Mouse (Mus musculus): ENCODE measurements around the gene Asz1. TPM values are rescaled to one million over a fixed set of nuclear protein-coding genes. Genes with fewer than 3 reads are reported as not detected.

The Asz1 gene
- polyA plus RNA-seq, 1 experiment from 2014 or later: not detected

DNA sequence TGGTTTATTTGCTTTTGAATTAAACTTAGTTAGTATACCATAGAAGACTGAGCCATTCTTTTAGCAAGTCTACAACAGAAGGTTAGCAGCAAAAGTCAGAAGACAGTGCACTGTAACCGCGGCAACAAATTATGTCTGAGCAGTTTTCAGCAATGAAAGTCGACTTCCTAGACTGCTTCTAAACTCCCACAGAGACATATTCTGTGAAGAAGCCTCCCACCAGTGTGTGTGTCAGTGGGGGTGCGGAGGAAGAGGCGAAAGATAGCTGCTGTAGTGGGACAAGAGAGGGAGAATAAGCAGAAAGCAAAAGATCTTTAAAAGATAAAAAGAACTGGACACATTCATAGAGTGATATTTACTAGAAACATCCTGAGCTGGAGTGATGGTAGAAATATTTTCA lies 57.2 kb downstream of the Asz1 start:
- WGBS (ENCODE audit: insufficient replicate concordance): 59% methylated on average over 5 of the region's 5 CpGs
- H3K27ac ChIP-seq: no peak overlapping the region
- ATAC-seq: no peak
- no peaks in the 10 kb centered on the region for H3K9me3 ChIP-seq (replicated peaks)
- no peak overlapping the region for H3K4me3 ChIP-seq
- H3K4me2 ChIP-seq: no peak overlapping the region
- H3K9ac ChIP-seq: no peak overlapping the region
- no peaks in the 10 kb centered on the region for H3K27me3 ChIP-seq (replicated peaks)
- H3K4me1 ChIP-seq: no peaks in the 10 kb centered on the region
- no peaks in the 10 kb centered on the region for H3K36me3 ChIP-seq

- H3K27me3 ChIP-seq (replicated peaks): no peaks in the 10 kb centered on the region
- no peak for ATAC-seq
- no peak overlapping the region for H3K4me3 ChIP-seq
- H3K36me3 ChIP-seq: no peaks in the 10 kb centered on the region
- H3K9me3 ChIP-seq (replicated peaks): no peaks in the 10 kb centered on the region
- no peak overlapping the region for H3K27ac ChIP-seq
- no peak overlapping the region for H3K9ac ChIP-seq
- 72% methylated on average over 4 of the region's 4 CpGs for WGBS (ENCODE audit: insufficient replicate concordance)
- H3K4me2 ChIP-seq: no peak overlapping the region
- no peaks in the 10 kb centered on the region for H3K4me1 ChIP-seq
Observed at GRCm38 (mm10) chr6:18044299-18044698, 64.6 kb downstream of the Asz1 start.

DNA sequence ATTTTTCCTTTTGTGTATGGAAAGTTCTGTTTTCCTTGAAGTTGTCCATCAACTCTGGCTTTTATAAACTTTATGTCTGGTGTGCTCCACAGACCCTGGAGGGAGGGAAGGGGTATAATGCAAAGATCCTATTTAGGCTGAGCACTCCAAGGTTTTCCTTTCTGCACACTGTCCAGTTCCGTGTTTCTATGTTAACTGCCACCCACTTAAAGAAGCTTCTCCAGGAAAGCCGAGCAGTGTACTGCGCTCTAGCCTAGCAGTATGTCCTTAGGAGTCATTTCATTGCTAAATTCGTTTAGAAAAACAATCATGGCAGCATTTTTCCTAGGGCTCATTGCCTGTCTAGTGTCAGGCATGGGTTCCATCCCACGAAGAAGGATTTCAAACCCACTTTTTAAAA lies 65.7 kb downstream of the Asz1 start:
- Histone ChIP-seq H3K9me3 (replicated peaks) (no peaks in the 10 kb centered on the region), H3K4me2 (no peak overlapping the region), H3K4me3 (no peak overlapping the region), H3K27me3 (replicated peaks) (no peaks in the 10 kb centered on the region), H3K9ac (no peak overlapping the region), H3K27ac (no peak overlapping the region), H3K4me1 (no peaks in the 10 kb centered on the region), H3K36me3 (no peaks in the 10 kb centered on the region)
- 58% methylated on average over 5 of the region's 5 CpGs for WGBS (ENCODE audit: insufficient replicate concordance)
- no peak for ATAC-seq

- H3K4me1 ChIP-seq: peaks cover 23% of the 10 kb centered on the region
- peak overlapping the region; percentile 67 for H3K4me2 ChIP-seq
- H3K27ac ChIP-seq: no peak overlapping the region
- 25% methylated on average over 6 of the region's 6 CpGs for WGBS (ENCODE audit: insufficient replicate concordance)
- H3K27me3 ChIP-seq (replicated peaks): peaks cover 69% of the 10 kb centered on the region
- H3K9me3 ChIP-seq (replicated peaks): no peaks in the 10 kb centered on the region
- H3K4me3 ChIP-seq: 0 out of 2 replicates have a peak overlapping the region, but pooled peaks have one; percentile 40
- H3K9ac ChIP-seq: no peak overlapping the region
- H3K36me3 ChIP-seq: no peaks in the 10 kb centered on the region
- no peak for ATAC-seq
Observed at GRCm38 (mm10) chr6:18032271-18032670, 76.6 kb downstream of the Asz1 start.

DNA sequence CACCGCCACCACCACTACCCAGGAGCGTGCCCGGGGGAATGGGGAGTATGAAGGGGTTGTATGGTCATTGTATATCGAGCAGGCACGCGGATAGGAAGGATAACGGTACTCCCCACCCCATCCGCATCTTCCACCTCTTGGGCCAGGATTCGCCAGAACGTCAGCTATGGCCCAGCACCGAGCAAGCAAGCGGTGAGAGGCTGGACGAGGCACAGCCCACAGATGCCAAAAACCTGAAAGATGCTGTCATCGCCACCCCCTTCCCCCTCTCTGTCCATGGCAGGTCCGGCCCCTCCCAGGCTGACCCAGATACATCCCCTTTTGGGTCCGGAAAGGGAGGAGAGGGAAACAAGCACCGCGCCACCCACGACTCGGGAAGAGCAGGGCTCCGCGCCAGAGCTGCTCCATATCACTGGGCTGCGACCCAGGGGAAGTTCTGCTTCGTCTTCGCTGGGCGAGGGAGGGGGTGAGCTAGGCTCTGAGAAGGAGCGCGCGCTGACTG lies 77.3 kb downstream of the Asz1 start:
- Histone ChIP-seq H3K4me1 (peaks cover 23% of the 10 kb centered on the region), H3K36me3 (no peaks in the 10 kb centered on the region), H3K9ac (no peak overlapping the region), H3K4me3 (peak overlapping the region; percentile 40), H3K27ac (no peak overlapping the region), H3K4me2 (peak overlapping the region; percentile 67), H3K27me3 (replicated peaks) (peaks cover 71% of the 10 kb centered on the region), H3K9me3 (replicated peaks) (no peaks in the 10 kb centered on the region)
- 1% methylated on average over 28 of the region's 29 CpGs for WGBS (ENCODE audit: insufficient replicate concordance)
- peak; percentile 9 for ATAC-seq

GRCm38 (mm10) chr6:18030868-18031508 lies 77.9 kb downstream of the Asz1 start:
- Histone ChIP-seq H3K9me3 (replicated peaks) (no peaks in the 10 kb centered on the region), H3K36me3 (no peaks in the 10 kb centered on the region), H3K27ac (no peak overlapping the region), H3K4me1 (peaks cover 23% of the 10 kb centered on the region), H3K4me3 (peak overlapping the region; percentile 43), H3K4me2 (peak overlapping the region; percentile 67), H3K27me3 (replicated peaks) (peaks cover 70% of the 10 kb centered on the region), H3K9ac (no peak overlapping the region)
- WGBS (ENCODE audit: insufficient replicate concordance): 5% methylated on average over 12 of the region's 12 CpGs
- peak; percentile 17; the same call in 1 of the 2 replicates for ATAC-seq

- Histone ChIP-seq H3K9me3 (replicated peaks) (no peaks in the 10 kb centered on the region), H3K4me3 (peak within 1 kb of the TSS; percentile 43), H3K36me3 (no peaks in the 10 kb centered on the region), H3K4me1 (peaks cover 23% of the 10 kb centered on the region), H3K4me2 (peak within 1 kb of the TSS; percentile 67), H3K9ac (no peak within 1 kb of the TSS), H3K27me3 (replicated peaks) (peaks cover 60% of the 10 kb centered on the region), H3K27ac (no peak within 1 kb of the TSS)
- peak; percentile 83 for ATAC-seq
- 2% methylated on average over 47 of the region's 47 CpGs for WGBS (ENCODE audit: insufficient replicate concordance)
Observed at GRCm38 (mm10) chr6:18029746-18030656, 78.9 kb downstream of the Asz1 start, which contains the start of gene Wnt2. Wnt2 (minus strand) TSS chr6:18030585.

DNA sequence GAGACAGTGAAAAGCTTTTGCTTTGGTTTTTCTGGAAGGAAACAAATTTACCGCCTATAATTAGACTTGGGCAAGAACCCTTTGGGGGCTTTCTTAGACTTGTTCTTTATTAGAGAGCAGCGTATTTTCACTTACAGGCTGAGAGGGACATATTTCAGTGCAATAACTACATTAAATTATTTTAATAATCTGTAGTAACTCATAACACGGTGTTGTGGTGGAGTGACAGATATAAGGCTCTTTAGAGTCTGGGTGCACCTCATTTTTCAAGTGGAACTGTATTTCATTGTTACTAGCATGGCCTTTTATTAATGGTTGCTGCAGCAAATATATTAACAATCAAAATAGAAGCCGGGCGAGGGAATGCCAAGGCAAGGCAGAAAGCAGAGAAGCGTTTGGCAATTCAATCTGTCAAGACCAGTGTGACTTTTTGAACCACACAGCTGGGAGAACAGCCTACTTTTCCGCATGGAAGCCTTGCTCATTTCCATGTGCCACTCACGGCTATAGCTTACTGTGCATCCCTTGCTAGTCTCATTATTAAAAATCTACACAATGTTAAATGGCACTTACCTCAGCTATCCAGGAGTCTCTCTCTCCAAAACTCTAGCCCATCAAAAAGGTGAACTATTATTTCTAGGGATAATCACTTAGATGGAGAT lies 84.6 kb downstream of the Asz1 start:
- WGBS (ENCODE audit: insufficient replicate concordance): 68% methylated on average over 8 of the region's 8 CpGs
- no peak overlapping the region for H3K4me2 ChIP-seq
- H3K27me3 ChIP-seq (replicated peaks): peaks cover 21% of the 10 kb centered on the region
- no peak overlapping the region for H3K9ac ChIP-seq
- no peaks in the 10 kb centered on the region for H3K9me3 ChIP-seq (replicated peaks)
- no peak overlapping the region for H3K27ac ChIP-seq
- no peaks in the 10 kb centered on the region for H3K36me3 ChIP-seq
- no peaks in the 10 kb centered on the region for H3K4me1 ChIP-seq
- H3K4me3 ChIP-seq: no peak overlapping the region
- no peak for ATAC-seq

DNA sequence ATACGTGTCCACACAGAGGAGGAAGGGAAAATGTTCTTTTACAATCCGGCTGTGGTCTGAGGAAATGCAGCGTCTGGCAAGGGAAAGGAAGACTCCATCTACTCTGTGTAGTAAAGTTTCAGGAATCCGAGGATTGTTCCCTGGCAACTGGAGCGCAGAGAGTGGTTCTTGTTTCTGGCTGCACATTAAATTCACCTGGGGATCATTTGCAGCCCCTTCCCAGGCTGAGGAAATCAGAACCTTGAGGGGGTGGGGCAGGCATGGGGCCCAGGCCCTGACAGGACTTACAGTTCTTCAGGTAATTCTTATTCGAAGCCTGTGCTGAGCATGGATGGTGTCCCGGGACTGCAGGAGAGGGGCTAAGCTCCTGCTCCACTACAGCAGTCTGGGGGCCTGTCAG lies 95.5 kb downstream of the Asz1 start:
- 65% methylated on average over 7 of the region's 7 CpGs for WGBS (ENCODE audit: insufficient replicate concordance)
- Histone ChIP-seq H3K36me3 (no peaks in the 10 kb centered on the region), H3K9ac (no peak overlapping the region), H3K4me1 (no peaks in the 10 kb centered on the region), H3K4me3 (no peak overlapping the region), H3K27ac (no peak overlapping the region), H3K4me2 (no peak overlapping the region), H3K27me3 (replicated peaks) (no peaks in the 10 kb centered on the region), H3K9me3 (replicated peaks) (no peaks in the 10 kb centered on the region)
- no peak for ATAC-seq

DNA sequence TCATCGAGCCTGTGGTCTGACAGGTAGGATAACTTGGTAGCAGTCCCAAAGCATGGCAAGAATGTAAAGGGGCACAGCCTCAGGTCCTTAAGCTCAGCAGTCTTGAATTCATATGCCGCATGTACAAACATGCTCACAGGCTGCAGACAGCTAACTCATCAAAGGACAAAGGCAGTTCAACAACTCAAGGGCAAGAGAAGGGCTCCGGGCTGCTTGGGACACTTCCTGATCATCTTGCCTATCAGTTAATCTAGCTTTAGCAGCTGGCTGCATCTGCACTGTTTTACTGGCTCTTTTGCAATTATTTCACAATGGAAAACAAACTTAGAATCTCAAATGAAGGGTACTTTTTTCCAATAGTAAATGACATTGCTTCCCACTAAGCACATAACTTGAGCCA lies 101.5 kb downstream of the Asz1 start:
- Histone ChIP-seq H3K4me2 (no peak overlapping the region), H3K9me3 (replicated peaks) (no peaks in the 10 kb centered on the region), H3K36me3 (no peaks in the 10 kb centered on the region), H3K27ac (no peak overlapping the region), H3K9ac (no peak overlapping the region), H3K4me3 (no peak overlapping the region), H3K27me3 (replicated peaks) (no peaks in the 10 kb centered on the region), H3K4me1 (no peaks in the 10 kb centered on the region)
- no peak for ATAC-seq
- WGBS (ENCODE audit: insufficient replicate concordance): 59% methylated on average over 3 of the region's 3 CpGs

DNA sequence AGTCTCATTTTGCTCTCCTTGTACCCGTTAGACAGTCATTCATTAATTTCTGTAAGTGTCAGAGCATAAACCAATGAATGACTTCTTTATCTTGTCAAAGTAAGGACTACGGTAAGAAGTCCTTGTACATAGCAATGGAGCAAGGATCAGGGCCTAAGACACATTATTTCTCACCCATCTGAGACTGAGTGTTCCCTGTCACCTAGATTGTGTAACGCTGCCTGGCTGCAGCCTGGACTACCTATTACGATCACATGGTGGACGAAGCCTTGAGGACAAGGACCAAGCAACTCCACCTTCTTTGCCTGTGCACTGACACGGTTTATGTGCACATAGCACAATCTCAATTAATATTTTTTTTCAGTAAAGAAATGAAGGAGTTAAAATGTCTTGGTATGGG lies 106.8 kb downstream of the Asz1 start:
- Histone ChIP-seq H3K27me3 (replicated peaks) (no peaks in the 10 kb centered on the region), H3K36me3 (no peaks in the 10 kb centered on the region), H3K4me3 (no peak overlapping the region), H3K27ac (no peak overlapping the region), H3K4me1 (no peaks in the 10 kb centered on the region), H3K9me3 (replicated peaks) (no peaks in the 10 kb centered on the region), H3K9ac (no peak overlapping the region), H3K4me2 (no peak overlapping the region)
- 73% methylated on average over 6 of the region's 6 CpGs for WGBS (ENCODE audit: insufficient replicate concordance)
- no peak for ATAC-seq

Measured in liver, embryonic 12.5 days (tissue).